ENCODE assay signal across 19 mouse cellular contexts in genomic region chr8:79015061-79015460, GRCm38 (mm10). TPM values are rescaled to one million over a fixed set of nuclear protein-coding genes. Genes with fewer than 3 reads are reported as not detected.
DNase-seq lines count a peak whose midpoint lies in the region; ATAC-seq and TF ChIP-seq lines count a peak whose summit lies in the region.
"Had no signal": no experiment of that assay in that cellular context is flagged by ENCODE, and none has a peak within 500 bp of the region (broad histone marks: within the 10 kb centered on the region; RNA-seq: fewer than 3 reads in every experiment).

No protein-coding gene starts in this region.

- no peak for ATAC-seq in forebrain, embryonic 11.5 days (replicated peaks; ENCODE audit: low FRiP score)
- ATAC-seq: forebrain, embryonic 14.5 days; forebrain, embryonic 16.5 days had no signal

- TF ChIP-seq RAD21 in CH12.LX (IDR thresholded peaks at IDR 0.05; ENCODE audit: low read depth, low read length) = no peak

- H3K9me3 ChIP-seq in CH12.LX (replicated peaks; ENCODE audit: low read length) = no peaks in the 10 kb centered on the region
- no peaks in the 10 kb centered on the region for H3K9me3 ChIP-seq in forebrain, embryonic 11.5 days (ENCODE audit: control insufficient read depth, low read length)
- H3K9me3 ChIP-seq: embryonic facial prominence, embryonic 10.5 days; embryonic facial prominence, embryonic 12.5 days; forebrain, embryonic 12.5 days had no signal

- DNase-seq in CH12.LX (ENCODE audit: extremely low read depth) (no peak), ES-CJ7 (ENCODE audit: low read depth, low spot score) (peak; percentile 71), ZHBTc4 (ENCODE audit: low read depth, low spot score) (peak; percentile 52)
- DNase-seq in forebrain, embryonic 11.5 days (ENCODE audit: low spot score) = no peak
- no peak for DNase-seq in urinary bladder, postnatal 4 days (ENCODE audit: low spot score in 2 of 2)
- DNase-seq: adrenal gland, adult 2 months; adrenal gland, postnatal 10 days; adrenal gland, postnatal 25 days; cerebellum, adult 11 months; cerebellum, adult 2 months; cerebellum, adult 9-10 months; cerebellum, postnatal 10 days; cerebellum, postnatal 25 days had no signal

- H3K36me3 ChIP-seq in CH12.LX (replicated peaks in 1 of 2; ENCODE audit: control insufficient read depth in 1 of 2, insufficient read depth in 1 of 2, low read length in 1 of 2) = no peaks in the 10 kb centered on the region
- H3K36me3 ChIP-seq in forebrain, embryonic 11.5 days (ENCODE audit: control insufficient read depth, insufficient read depth, low read length) = no peaks in the 10 kb centered on the region
- H3K36me3 ChIP-seq: embryonic facial prominence, embryonic 10.5 days; embryonic facial prominence, embryonic 12.5 days; forebrain, embryonic 12.5 days had no signal

- H3K4me1 ChIP-seq in CH12.LX (ENCODE audit: control insufficient read depth in 1 of 2, insufficient read depth in 2 of 2) = no peaks in the 10 kb centered on the region; a peak in 1 of 4 replicates
- H3K4me1 ChIP-seq in forebrain, embryonic 11.5 days (replicated peaks; ENCODE audit: control insufficient read depth, insufficient read depth, low read length) = no peaks in the 10 kb centered on the region
- H3K4me1 ChIP-seq: embryonic facial prominence, embryonic 10.5 days; embryonic facial prominence, embryonic 12.5 days; forebrain, embryonic 12.5 days had no signal

- dilution Hi-C loops in CH12.LX (cut with MboI; ENCODE audit: extremely low pct_ligation_motif_present, extremely low pct_unique_long_range_greater_than_20kb, low sequenced_read_pairs) = no loop called here

- H3K27ac ChIP-seq in CH12.LX (ENCODE audit: insufficient read depth, low read depth) = no peak overlapping the region
- H3K27ac ChIP-seq in forebrain, embryonic 11.5 days (ENCODE audit: low read depth, low read length) = no peak overlapping the region
- H3K27ac ChIP-seq: embryonic facial prominence, embryonic 10.5 days; embryonic facial prominence, embryonic 12.5 days; forebrain, embryonic 12.5 days had no signal

- H3K4me2 ChIP-seq in CH12.LX (ENCODE audit: insufficient read depth, low read depth, poor library complexity, severe bottlenecking) = no peak overlapping the region
- no peak overlapping the region for H3K4me2 ChIP-seq in forebrain, embryonic 11.5 days (ENCODE audit: low read depth, low read length, severe bottlenecking)
- H3K4me2 ChIP-seq: embryonic facial prominence, embryonic 12.5 days; forebrain, embryonic 12.5 days had no signal

- no peak for TF ChIP-seq CTCF in CH12.LX (conservative IDR thresholded peaks at IDR 0.05 in 1 of 2, IDR thresholded peaks at IDR 0.05 in 1 of 2; ENCODE audit: low read depth in 2 of 2, low read length in 2 of 2)

- in situ Hi-C loops in CH12.LX (cut with MboI; ENCODE audit: low pct_ligation_motif_present, low pct_unique_long_range_greater_than_20kb, low sequenced_read_pairs) = no loop called here

- 81% methylated on average over 5 of the region's 5 CpGs for WGBS in forebrain, embryonic 11.5 days

- no peak overlapping the region for H3K9ac ChIP-seq in CH12.LX (ENCODE audit: insufficient read depth, low read depth)
- H3K9ac ChIP-seq in forebrain, embryonic 11.5 days (ENCODE audit: low read length) = no peak overlapping the region
- H3K9ac ChIP-seq: embryonic facial prominence, embryonic 12.5 days; forebrain, embryonic 12.5 days had no signal

- no peak overlapping the region for H3K4me3 ChIP-seq in CH12.LX (replicated peaks in 1 of 3; ENCODE audit: low read depth in 2 of 3, low read length in 2 of 3, poor library complexity in 1 of 3)
- H3K4me3 ChIP-seq in forebrain, embryonic 11.5 days (ENCODE audit: low read depth, low read length) = no peak overlapping the region
- H3K4me3 ChIP-seq: embryonic facial prominence, embryonic 10.5 days; embryonic facial prominence, embryonic 12.5 days; forebrain, embryonic 12.5 days had no signal

- peak; percentile 40; the same call in 1 of the 2 replicates for TF ChIP-seq EP300 in CH12.LX (IDR thresholded peaks at IDR 0.05; ENCODE audit: low read length)

- no peak for TF ChIP-seq POLR2A in CH12.LX (IDR thresholded peaks at IDR 0.05; ENCODE audit: low read depth, low read length)

- H3K79me2 ChIP-seq in CH12.LX (replicated peaks; ENCODE audit: control insufficient read depth, extremely low read depth, insufficient read depth, poor library complexity, severe bottlenecking) = no peaks in the 10 kb centered on the region

- H3K27me3 ChIP-seq in CH12.LX (replicated peaks) = no peaks in the 10 kb centered on the region
- H3K27me3 ChIP-seq in forebrain, embryonic 11.5 days (ENCODE audit: control insufficient read depth, insufficient read depth, low read length) = no peaks in the 10 kb centered on the region
- H3K27me3 ChIP-seq: embryonic facial prominence, embryonic 12.5 days; forebrain, embryonic 12.5 days had no signal

TF ChIP-seq in CH12.LX, 34 proteins besides CTCF, POLR2A, EP300 and RAD21:
- TF ChIP-seq JUN (IDR thresholded peaks at IDR 0.05; ENCODE audit: insufficient read depth, low read depth, low read length) (0 out of 2 replicates have a peak, but pooled peaks have one; percentile 48), HCFC1 (IDR thresholded peaks at IDR 0.05; ENCODE audit: low read depth, low read length) (no peak), IRF4 (IDR thresholded peaks at IDR 0.05; ENCODE audit: low read depth, low read length) (peak; percentile 24; the same call in 1 of the 2 replicates)

RNA-seq across cellular contexts. Expression of gene Zfp827, which starts 13.2 kb away (rescaled TPM):
- total RNA-seq in CH12.LX (2012; rRNA removed) (6.8 and 7.8 TPM in 2 replicates), CH12.LX (2014; rRNA removed) (4.3 and 4.5 TPM in 2 replicates)
- polyA plus RNA-seq in CH12.LX (2012; ENCODE audit: insufficient read length, low read depth) = 9.0 and 11.1 TPM in 2 replicates
- polyA plus RNA-seq in forebrain, embryonic 11.5 days (2014; fragmentation: Nextera tagmentation; extraction: Ambion mirVana) = 11.7 and 13.1 TPM in 2 replicates
- total RNA-seq: MEL had no signal

Comparison
In these comparisons a context has a peak if more than half of its experiments do, and no peak if none do; other contexts are left out.
1. DNase-seq: peak in ES-CJ7 (single experiment) and ZHBTc4 (single experiment); none in CH12.LX (single experiment), forebrain, embryonic 11.5 days (single experiment) and urinary bladder, postnatal 4 days (0 of 2).